Mouse (Mus musculus) WW6 (cell line): Measurements from ENCODE around the gene Tmem269.

ENCODE experiments used
- DNase-seq: peaks from one replicate; pipeline ENCODE4 v3.0.0-alpha.2; 2013; ENCODE audit warnings: low read depth, low spot score

Gene Tmem269

DNA sequence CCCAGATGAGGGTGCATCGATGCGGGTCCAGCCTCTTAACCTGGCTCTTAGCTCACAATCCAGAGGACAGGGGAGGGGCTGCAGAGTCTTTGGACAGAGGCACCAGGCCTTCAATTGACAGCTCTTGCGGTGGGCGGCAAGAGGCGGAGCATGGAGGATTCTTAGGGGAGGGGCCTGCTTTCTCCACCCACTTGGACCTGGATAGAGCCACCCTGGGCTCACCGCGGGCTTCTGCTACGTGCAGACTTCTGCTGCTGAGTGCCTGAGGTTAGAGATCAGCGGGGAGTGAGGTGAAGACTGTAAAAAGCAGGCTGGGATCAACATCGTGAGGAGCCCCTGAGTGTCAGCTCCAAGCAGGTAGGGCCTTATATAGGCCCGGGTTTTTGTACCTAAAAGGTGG, at the start of gene Tmem269:
Tmem269 (minus strand) TSS at position 49 of the 400 bp plus-strand sequence.
- DNase-seq = no peak

DNA sequence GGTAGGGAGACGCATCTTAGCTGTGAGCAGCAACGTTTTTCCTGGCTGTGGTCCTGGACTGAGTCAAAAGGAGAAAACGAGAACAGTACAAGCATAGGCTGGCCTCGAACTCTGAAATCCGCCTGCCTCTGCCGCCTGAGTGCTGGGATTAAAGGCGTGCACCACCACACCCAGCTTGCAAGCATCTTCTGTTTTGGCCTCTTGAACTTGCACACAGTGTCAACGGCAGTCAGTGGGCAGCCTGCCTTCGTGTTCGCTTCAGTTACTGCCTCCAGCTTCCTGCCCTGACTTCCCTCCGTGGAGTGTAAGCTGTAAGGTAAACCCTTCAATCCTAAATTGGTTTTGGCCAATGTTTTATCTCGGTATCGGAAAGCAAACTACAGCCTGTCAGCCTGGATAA, 48.6 kb upstream of the Tmem269 start:
- DNase-seq = no peak

DNA sequence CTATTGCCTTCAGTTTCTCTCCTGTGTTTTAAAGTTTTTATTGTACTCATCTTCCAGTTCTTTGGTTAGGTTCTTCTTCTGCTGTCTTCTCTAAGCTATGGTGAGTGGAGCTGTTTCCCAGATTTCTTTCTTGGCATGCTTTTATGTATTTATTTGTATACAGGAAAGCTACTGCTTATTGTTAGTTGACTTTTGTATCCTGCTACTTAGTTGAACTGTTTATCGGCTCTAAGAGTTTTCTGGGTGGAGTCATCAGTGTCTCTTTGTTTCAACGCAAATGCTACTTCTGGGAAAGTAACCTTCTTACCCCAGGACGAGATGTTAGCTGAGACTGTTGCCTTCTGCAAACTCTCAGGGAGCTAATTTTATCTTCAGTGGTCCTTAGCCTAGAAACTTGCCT, 45.4 kb upstream of the Tmem269 start:
- DNase-seq = no peak

DNA sequence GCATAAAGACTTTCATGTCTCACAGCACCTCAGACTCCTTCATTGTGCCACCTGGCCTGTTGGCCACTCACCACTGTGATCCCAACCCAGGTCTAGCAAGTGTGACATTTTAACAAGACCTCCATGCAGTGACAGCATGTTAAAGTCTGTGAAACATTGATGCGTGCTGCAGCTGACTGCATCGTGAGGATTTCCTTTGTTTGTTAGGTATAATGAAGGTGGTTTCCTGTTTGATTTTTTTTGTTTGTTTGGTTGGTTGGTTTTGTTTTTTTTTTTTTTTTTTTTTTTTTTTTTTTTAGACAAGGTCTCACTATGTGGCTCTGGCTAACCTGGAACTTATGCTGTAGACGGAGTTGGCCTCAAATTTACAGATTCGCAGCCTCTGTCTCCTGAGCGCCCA, 44.5 kb upstream of the Tmem269 start:
- DNase-seq = no peak

DNA sequence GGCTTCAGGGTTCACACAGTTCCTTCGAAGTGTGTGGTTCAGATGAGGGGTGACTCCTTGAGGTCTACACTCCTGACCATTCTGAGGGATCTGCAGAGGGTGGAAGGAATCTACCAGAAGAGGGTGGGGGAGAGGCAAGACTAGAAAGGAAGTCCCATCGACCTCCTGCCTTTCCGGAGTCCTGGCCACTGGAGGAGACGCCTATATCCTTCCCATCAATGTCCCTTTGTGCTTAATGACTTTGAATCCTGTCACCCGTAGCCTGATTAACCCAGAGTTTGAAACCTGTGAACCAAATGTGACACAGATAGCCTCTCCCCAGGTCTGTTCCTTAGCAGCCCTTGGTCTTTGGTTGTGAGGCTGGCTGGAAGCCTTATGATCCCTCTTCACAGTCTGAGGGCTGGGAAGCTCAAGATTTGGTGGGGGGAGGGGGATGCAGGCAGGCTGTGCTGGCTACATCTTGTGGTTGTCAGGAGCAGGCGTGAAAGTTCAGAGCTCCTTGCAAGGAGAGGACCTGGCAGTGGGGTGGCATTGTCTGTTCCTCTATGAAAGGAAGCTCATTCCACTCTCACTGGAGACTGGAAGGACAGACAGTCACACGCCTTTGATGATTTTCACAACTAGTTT, 43.2 kb upstream of the Tmem269 start:
- no peak for DNase-seq

DNA sequence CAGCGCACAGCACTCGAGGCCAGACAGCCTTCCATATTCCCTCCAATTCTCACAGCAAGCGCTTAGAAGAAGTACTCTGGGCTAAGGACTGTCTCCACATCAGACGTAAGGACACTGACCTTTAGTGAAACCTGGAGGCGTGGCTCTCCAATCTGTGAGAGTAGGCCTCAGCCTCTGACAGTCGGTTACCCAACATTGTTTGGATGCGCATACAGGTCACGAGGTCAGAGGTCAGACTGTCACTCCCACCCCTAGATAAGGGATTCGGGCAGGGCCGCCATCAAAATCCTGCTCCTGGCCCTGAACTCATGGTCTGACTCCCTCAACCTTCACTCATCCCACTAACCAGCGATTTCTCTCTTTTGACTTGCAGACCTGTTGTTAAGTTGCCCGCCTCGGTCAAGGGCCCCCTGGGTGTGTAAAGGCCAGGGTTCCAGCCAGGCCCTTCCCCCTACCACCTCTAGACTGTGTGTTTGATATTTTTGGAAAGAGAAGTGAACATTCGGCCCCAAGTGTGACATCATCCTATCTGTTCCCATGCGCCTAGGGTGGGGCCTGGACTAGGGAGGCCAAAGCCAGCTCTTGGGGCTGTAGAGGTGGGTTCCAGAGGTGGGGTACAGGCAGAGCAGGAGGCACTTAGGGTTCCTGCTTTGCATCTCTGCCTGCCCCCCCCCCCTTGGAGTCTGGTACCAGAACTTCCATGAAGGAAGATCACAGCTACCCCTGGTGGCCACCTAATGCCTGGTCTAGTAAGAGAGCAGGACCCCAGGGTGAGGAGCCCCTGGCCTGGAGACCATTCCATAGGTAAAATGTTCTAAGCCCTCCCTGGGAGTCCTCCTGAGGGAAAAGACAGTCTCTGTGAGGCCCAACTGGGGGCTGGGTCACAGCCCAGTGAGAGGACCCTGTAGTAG, 41.6 kb upstream of the Tmem269 start:
- DNase-seq = no peak

DNA sequence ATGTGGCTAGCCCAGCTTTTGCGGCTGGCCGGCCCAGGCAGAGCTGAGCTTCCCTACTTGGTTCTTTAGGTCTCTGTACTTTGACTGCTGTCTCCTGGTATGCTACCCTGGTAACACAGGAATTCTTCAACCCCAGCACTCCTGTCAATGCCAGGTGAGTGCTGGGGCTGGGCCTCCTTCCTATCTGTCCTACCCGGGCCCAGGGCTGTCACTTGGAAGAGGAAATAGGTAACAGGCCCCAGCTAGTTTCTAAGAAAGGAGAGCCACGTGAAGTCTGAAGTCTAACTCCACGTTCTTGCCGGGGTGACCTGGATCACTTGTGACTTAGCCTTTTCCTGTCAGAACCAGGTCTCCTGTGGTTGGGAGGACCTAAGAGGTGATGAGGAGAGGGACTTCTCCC, 39.1 kb upstream of the Tmem269 start:
- DNase-seq = no peak

DNA sequence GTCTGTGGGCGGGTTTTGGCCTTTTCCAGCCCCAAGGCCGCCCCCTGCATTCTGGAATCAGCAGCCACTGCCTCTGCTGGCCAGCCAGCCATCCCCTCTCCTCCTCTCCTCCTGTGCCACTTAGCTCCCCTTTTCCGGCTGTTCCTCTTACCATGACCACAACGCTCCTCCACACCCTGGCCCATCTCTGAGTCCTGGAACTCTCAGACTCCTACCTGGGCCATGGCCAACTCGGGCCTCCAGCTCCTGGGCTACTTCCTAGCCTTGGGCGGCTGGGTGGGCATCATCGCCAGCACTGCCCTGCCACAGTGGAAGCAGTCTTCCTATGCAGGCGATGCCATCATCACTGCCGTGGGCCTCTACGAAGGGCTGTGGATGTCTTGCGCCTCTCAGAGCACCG, 37.3 kb upstream of the Tmem269 start, which contains the start of gene Cldn19:
Cldn19 (plus strand) TSS at position 64 of the 400 bp plus-strand sequence.
- DNase-seq = no peak

DNA sequence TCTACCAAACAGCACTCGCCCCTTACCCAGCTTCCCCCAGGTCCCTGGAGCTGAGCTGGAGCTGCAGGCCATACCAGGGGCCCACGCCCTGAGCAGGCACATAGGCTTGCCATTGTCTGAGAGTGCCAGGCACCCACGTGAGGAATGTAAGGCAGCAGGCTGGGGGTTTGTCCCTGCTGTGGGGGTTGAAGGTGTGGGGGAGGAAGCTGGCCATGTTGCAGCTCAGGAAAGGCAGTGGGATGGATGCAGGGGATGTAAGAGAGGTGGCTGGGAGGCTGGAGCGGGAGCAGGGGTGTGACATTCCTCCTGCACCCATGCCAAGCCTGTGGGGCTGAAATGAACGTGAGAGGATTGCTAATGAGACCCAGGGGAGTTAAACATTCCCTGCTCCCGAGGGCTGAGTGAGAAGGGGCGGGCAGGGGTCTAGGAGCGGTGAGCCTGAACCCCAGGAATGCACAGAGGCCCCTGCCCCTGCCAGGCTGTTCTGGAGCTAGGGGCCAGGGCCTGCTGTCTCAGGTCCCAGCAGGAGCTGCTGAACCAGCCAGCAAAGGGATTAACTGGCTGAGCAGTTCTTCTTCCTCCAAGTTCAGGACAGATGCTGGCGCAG, 36.1 kb upstream of the Tmem269 start:
- no peak for DNase-seq

DNA sequence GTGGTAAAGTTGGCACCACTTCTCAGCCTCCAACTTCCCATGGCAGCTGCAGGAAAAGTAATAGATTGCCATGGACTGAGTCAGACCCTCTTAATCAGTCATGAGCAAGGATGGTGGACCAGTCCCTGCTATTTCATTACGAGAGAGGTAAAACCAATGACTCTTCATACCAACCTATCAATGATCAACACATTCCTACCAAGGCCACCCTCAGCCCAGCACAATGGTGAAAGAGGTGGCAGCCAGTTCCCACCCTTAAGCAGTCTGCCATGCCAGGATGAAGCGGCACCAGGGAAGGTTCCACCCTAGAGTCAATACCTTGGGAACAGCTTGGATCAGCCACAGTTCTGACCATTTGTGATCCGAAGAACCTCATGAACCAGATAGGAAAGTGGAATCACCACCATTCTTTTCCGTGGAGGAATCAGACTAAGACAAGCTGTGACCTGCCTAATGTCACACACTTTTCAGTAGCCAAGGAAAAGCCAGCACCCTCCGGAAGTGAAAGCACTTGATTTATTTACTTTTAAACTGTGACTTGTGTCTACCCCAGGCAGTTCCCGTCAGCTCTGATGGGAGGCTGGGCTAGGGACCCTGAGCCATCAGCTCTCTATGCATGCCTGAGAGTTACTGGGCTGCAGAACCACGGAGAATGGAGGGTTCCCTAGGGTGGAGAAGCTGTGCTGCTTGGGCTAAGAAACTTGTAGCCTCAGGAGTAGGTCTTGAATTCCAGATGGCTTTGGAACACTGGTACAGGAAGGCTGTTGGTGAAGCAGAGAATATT, 34.2 kb upstream of the Tmem269 start:
- DNase-seq = no peak

DNA sequence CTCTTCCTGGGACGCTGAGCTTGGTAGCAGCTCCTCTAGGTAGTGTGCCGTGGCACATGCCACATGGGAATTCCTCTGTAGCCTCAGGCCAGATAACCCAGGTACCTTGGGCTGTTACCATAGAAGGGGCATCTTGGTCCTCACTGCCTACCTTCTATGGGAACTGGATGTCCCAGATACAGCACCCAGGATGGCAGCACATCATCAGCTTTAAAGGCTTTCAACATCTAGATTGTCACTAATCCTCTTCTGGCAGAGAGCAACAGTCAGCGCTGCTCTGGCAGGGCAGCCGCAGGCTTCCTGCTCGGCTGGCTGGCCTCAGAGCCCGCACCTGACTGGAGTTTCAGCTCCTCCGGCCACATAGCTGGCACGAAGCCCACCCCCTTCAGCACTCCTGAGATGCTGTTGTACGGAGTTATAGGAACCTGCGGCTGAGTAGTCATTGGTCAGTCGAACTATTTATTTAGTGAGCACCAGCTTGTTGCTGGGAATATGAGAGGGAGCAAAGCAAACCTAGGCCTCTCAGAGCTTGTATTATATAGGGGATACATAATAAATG, 30.5 kb upstream of the Tmem269 start:
- no peak for DNase-seq

DNA sequence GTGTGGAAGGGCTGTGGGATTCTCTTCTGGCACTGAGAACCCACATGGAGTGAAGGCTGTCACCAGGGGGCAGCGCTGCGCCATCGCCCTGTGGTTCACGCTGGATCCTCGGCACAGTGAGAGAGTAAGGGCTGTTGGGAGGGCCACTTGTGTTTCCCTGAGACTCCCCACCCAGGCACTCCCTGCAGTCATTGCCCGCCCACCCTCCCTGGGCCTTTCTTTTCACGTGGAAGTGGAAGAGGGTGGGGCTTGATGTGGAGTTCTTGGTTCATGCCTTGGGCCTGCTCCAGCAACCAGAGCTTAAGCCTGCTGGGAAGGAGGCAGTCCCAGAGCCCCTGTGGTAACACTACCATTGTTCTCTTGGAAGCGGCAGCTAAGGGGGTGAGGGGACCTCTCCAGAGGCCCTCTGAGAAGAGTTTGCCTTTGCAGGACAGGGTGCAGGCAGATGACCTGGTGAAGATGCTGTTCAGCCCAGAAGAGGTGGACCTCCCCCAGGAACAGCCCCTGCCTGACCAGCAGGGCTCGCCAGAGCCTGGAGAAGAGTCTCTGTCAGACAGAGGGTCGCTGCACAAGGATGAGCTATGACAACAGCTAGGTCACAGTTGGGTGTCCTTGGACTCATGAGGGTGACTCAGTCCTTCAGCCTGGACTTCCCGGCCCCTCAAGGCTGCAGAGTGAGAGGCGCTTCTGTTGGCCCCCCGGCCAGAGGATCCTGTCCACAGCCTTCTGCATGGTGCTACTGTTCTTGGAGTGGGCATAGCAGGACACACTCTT, 29.6 kb upstream of the Tmem269 start:
- DNase-seq = peak; percentile 67

DNA sequence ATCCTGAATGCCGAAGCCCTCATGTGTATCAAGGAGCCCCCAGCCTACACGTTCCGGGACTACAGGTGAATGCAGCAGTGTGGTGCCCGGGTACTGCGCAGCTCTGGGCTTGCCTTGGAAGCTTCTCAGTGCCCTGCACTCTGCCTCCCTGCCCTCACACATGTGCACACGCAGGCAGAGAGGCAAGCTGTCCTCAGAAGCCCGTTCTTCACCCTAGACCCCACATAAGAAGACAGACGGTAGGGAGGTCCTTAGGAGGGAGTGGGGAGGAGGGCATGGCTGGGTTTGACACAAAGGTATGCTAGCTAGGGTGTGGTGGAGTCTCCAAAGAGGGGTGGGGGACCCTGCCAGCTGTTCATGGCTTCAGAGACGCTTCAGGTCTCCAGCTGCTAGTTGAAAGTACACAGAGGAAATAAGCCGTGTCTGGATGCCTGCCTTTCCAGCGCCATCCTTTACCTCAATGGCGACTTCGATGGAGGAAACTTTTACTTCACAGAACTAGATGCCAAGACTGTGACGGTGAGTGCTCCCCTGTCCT, 28.7 kb upstream of the Tmem269 start:
- no peak for DNase-seq

DNA sequence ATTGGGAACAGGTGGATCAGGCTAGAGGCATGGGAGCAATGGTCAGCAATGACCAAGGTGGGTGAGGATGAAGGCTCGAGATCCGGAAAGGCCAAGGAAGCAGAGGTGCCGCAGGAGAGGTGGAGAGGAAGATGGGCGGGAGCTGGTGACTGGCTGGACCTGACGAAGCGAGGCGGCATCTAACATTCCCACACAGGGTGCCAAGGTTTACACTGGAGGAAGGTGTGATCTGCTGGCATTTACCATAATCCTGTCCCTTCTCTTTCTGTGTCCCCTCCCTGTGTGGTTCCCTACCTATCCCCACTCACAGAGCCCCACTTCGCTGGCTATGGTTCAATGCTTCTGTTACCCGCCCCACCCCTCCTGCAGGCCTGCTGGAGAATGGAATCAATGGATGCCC, 27.9 kb upstream of the Tmem269 start:
- no peak for DNase-seq

DNA sequence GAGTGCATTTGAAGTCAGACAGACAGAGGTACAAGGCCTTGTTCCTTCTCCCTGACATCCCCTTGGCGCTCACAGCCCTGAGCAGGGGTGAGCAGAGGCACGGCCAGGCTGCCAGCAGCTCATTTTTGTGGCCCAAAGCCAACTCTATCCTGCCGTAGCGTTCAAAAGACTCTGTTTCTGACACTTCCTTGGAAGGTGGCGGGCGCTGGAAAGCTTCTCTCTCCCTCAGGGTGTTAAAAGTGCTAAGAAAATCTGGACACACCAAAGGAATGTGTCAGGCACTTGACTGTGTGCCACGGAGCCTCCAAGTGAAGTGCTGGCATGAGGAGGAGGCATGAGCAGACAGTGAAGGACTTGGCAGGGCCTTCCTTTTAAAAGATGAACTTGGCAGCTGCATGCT, 27.5 kb upstream of the Tmem269 start:
- no peak for DNase-seq

DNA sequence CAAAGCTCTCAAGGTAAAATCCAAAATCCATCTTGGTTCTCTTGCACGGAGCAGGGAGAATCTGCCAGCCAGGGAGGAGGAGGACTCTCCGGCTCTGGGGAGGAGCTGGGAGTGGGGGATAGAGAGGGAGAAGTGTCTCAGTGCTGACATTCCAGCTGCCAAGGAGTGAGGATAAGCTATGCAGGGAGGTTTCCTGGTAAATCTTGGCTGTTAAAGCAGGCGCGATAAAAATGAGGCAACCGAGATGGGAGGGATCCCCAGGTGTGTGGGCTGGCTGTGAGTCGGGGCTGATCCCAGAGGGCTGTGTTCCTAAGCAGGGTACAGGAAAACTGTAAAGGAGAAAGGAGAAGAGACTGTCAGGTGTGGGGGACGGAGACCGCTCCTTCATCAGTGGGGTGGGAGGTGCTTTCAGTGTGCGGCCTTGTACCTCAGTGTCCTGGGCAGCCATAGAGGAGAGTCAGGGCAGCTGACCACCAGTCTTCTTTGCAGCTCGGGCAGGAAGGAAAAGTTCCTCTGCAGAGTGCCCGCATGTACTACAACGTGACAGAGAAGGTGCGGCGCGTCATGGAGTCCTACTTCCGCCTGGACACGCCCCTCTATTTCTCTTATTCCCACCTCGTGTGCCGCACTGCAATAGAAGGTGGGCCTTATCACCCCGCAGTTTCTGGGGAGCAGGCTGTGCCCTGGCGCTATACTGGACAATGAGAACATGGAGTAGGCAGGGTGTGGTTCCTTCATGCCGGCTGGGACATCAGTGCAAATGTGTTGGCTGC, 26.6 kb upstream of the Tmem269 start:
- no peak for DNase-seq

DNA sequence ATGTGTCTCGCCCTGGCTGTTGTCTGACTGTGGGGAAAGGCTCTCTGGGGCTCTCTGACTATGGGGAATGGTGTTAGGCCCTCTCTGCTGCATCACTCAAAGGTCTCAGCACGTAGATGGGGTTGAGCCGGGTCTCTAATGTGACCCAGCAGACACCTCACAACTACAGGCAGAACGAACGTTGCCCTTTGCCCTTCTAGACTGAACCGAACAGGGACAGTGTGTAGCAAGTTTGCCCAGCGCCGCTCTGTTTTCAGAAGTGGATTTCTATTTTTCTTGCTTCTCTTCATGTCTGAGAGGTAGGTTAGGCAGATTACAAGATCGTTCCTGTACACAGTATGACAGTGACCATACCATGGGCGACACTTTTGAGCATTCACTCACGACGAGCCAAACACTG, 24.6 kb upstream of the Tmem269 start:
- no peak for DNase-seq

DNA sequence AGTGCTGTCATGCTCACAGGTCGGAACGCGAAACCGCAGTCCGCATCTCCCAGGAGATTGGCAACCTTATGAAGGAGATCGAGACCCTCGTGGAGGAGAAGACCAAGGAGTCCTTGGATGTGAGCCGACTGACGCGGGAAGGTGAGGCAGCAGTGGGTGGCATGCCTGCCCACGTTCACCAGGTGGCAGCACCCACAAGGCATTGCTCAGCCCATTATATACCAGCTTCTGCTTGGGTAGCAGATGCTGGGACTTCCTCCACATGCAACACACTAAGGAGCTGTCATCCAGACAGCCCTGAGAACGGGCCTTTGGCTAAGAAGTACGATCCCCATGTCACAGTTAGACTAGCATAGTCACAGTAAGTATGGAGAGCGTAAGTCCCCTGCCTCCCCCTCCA, 23.6 kb upstream of the Tmem269 start:
- DNase-seq = no peak

DNA sequence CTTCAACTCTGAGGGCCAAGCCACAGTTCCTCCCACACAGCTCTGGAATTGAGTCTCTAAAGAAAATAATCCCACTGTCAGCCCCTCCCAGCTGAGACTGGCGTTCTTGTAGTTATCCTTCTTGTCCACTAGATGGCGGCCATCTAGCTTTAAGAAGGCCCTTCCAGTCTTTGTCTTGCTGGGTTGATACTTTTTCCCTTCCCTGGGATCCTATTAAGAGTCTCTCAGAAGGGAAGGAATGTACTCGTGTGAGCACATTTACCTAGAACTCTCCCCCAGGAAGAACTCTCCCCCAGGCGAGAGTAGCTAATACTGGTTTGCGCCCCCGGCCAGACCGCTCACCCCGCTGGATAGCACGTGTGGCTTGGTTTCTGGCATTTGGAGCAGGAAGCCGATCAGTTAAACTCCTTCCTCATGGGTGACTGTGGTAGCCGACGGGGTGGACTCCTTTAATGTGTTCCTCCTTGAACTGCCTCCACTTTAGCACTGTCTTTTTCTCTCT, 21.2 kb upstream of the Tmem269 start:
- no peak for DNase-seq

DNA sequence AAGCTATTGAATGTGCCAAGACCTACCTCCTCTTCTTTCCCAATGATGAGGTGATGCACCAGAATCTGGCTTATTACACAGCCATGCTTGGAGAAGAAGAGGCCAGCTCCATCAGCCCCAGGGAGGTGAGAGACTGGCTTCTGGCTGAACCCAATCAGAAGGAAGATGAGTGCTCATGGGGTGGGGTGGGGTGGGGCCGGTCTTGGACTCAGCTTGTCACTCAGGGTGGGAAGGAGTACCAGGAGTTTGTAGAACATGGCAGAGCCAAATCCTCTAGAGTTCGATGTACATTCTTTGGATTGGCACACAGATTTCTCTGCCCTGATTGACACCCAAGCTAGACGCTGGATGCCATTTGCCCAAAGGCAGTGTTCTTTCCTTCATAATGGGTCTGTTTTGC, 20.6 kb upstream of the Tmem269 start:
- DNase-seq = no peak
